Mouse (Mus musculus): ENCODE measurements around the gene Ldb1. TPM values are rescaled to one million over a fixed set of nuclear protein-coding genes. Genes with fewer than 3 reads are reported as not detected.

Gene Ldb1
- 140 and 157 TPM in 2 replicates for polyA plus RNA-seq (2015; fragmentation: Nextera tagmentation; extraction: Ambion mirVana)

DNA sequence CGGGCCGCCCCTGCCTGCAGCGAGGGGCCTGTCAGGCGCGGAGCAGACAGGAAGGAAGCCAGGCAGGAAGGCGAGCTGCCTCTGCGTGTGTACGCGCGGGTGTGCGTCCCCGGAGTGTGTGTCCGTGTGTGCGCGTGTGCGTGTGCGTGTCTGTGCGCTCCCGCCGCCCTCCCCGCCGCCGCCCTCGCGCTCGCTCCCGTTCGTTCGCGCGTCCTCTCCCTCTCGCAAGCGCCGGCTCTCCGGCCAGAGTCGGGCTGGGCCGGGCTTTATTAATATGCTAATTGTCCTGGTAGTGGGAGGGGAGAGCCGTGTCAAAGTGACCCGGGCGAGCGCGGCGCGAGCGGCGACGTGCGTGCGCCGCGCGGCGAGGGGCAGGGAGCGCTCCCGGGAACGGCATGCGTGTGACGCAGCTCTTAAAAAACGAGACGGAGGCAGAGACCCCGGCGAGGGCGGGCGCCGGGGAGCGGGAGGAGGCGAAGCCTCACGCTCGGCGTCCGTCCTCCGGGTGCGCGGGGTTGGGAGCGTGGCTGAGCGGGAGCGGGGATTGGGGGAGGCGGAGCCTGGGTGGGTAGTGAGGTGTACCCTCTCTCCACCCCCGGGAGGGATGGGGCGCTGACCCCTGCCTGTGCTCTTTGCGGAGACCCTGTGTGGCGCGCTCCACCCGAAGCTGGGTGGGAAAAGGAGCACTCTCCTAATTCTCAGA is at the start of gene Ldb1:
Gene Ldb1, minus strand, starts transcription at position 222 of the 703 bp plus-strand sequence.
- peak; percentile 77 for DNase-seq (ENCODE audit: low spot score)

DNA sequence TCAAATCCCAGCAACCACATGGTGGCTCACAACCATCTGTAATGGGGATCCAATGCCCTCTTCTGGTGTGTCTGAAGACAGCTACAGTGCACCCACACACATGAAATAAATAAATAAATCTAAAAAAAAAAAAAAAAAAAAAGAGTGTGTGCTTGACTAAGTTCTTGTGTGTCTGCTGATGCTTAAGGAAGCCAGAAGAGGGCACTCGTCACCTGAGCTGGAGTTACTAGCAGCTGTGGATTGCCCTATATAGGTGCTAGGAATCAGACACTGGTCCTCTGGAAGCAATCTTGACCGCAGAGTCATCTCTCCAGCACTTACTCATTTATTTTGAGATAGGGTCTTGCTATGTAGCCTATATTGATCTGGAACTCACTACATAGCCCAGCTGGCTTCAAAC is 49.1 kb upstream of the Ldb1 start:
- DNase-seq (ENCODE audit: low spot score): no peak

DNA sequence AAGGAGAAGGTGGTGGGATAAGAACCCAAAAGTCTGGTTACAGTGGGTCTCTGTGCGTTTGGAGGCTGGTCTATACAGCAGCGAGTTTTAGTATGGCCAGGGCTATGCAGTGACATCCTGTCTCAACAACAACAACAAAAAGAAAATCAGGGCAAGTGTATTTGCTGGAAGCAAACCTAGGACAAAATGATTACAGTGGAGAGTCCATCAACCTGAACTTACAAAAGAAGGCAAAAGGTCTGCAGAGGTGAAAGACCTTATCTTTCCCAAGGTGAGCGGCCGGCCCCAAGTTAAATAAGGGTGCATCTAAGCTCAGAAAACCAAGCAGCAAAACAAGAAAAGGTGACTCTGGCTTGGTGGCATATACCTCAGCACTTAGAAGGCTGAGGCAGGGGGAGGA is 46.6 kb upstream of the Ldb1 start:
- DNase-seq (ENCODE audit: low spot score): no peak

DNA sequence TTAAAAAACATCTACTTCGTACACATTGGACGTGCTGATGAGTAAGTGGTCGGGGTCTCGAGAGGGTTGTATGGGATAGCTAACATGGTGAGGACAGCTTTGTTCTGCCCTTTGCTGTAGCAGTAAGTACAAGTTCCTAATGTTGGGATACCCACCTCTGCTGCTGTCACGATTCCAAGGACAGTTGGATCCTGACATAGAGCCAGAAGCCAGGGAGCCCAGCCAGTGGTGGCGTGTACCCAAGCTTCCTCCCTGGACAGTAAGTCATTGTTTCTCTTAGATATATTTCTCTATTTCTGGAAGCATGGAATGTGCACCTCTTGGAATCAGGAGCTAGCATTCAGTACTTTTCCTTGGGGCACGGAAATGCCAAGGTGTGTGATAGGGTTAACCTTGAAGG is 42.9 kb upstream of the Ldb1 start:
- DNase-seq (ENCODE audit: low spot score): no peak

DNA sequence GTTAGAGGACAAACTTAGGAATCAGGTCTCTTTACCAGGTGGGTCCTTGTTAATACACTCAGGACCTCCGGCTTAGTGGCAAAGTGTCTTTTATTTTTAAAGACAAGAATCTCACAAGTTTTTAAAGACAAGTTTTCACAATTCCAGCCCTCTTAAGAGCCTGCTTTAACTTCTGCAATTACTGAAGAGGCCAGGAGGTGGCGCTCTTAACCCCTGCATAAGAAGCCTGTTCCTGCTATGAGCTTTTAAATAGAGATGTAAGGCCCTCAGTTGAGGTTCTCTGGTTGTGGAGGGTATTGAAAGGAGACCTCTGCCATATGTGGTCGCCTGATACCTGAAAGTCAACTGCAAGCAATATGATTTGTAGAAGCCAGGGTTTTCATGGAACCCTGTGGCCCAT is 41.3 kb upstream of the Ldb1 start:
- DNase-seq (ENCODE audit: low spot score): peak; percentile 76

DNA sequence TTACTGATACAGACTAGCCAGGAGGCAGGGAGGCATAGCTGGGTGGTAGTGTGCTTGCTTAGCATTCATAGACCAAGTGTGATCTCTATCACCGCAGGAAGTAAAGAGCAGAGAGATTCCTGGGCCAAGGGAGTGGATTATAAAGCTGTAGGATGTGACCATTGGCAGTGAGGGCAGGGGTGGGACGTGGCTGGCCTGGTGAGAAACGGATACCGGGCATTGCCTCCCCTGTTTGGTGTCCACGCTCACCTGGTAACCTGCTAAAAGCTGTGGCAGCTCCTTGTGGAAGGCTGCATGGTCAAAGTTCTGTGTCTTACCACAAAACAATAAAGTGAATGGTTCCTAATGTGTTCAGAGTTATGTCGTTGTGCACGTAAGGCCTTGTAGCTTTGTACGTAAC is 40.2 kb upstream of the Ldb1 start:
- DNase-seq (ENCODE audit: low spot score): no peak

DNA sequence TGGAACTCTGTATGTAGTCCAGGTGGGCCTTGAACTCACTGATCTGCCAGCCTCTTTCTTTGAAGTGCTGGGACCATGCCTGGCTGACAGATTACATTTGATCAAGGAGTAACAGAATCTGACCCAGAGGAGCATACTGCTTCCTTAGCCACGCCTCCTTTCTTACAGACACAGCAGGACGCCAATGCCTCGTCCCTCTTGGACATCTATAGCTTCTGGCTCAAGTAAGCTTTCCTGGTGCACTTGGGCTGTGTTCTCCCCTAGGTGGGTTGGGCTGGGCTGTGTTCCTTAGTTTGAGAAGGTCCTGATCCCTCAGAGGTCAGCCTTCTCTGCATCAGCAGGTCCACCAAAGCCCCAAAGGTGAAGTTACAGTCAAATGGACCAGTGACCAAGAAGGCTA is 33.5 kb upstream of the Ldb1 start:
- DNase-seq (ENCODE audit: low spot score): no peak

DNA sequence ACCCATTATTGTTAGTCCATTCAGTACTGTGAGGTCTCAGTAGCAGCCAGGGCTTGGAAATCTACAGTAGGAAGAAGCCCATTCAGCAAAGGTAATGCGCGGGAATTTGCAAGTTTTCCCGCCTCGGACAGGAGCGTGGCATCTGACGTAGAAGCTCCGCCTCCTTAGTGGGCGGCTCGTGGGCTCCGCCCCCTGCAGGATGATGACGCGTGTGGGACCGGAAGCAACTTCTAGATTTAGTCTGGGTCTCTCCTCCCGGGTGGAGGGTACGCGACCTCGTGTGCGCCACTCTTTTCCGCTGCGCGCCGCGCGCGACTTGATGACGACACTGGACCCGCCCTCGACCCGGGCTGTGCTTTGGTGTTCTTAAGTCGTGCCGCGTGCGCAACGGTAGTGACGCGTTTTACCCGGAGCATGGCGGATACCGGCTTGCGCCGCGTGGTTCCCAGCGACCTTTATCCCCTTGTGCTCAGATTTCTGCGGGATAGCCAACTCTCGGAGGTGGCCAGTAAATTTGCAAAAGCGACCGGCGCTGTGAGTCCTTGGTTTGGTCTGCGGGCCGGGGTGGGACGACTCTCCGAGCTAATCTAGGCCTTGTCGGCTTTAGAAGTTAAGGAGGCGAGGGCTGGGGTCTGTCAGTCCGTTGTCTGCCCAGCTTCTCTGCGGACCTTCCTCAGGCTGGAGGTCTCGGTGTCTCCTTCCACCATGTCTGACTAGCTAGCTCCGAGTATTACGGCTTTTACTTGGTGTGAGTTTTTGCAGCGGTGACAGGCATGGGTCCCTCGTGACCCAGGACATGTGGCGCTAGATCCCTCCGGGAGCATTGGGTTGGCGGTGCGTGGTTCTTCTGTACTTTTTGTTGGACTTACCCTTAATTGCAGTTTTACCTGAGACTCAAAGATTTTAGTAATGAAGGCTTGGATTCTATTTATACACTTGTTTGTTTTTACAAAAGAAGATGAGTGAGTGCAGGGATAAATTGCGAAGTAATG is 30.9 kb upstream of the Ldb1 start, which contains the start of gene Nolc1:
Gene Nolc1, plus strand, starts transcription at position 248 of the 992 bp plus-strand sequence.
- DNase-seq (ENCODE audit: low spot score): peak; percentile 100

DNA sequence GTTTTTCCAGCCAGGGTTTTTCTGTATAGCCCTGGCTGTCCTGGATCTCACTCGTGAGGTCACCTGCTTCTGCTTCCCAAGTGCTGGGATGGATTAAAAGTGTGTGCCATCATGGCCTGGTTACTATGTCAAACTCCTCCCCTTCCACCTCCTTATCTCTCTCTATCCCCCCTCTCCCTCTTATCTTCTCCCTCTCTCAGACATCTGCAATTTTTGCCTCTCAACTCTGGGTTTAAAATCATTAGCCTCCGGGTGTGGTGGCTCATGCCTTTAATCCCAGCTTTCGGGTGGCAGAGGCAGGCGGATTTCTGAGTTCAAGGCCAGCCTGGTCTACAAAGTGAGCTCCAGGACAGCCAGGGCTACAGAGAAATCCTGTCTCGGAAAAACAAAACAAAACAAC is 29.3 kb upstream of the Ldb1 start:
- no peak for DNase-seq (ENCODE audit: low spot score)

DNA sequence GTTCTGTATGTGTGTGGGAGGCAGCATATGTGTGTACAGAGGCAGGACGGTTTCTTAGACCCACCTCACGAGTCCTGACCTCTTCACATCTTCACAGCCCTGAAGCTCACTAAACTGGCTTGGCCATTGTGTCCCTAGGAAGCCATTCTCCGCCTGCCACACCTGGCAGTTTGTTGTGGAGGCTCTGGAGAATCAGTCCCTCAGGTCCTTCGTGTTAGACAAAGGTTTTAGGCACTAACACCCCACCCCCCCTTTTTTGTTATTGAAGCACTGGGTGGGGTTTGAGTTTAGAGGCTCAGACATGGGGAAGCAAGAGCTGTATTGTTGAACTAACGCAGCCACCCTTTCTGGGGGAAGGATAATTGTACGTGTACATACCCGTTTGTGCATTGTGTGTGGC is 28.3 kb upstream of the Ldb1 start:
- DNase-seq (ENCODE audit: low spot score): no peak

DNA sequence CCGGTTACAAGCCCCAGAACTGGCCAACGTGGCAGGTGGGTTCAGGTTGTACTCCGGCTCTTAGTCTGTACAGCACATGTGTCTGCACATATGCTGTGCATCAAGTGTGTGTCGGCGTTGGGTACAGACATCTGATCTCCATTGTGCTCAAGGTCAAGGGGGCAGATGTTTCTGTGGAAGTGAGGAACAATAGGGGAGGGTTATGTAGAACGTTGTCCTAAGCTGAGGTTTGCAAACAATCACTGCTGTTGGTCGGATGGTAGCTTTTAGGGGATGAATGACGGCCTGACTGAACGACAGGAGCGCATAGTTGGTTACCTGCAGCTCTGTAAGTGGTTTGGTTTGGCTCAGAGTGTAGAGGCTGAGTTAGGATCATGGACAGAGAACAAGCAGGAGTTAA is 23.0 kb upstream of the Ldb1 start:
- DNase-seq (ENCODE audit: low spot score): no peak

DNA sequence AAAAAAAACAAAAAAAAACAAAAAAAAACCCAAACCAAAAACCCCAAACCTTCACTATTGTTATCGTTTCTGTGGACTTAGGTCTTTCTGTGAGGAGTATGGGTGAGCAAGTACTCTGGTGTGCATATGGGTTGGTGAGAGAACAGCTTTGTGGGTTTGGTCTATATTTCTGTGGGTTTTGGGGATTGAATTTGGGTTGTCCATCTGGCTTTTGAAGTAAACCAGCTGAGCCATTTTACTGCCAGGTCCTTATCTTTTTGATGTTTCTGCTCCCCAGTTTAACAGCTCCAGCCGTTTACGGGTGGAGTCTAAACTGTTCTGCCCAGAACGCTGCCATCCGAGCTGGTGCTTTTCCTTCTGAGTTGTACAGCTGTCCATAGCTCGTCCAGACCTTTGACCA is 15.8 kb upstream of the Ldb1 start:
- DNase-seq (ENCODE audit: low spot score): no peak

DNA sequence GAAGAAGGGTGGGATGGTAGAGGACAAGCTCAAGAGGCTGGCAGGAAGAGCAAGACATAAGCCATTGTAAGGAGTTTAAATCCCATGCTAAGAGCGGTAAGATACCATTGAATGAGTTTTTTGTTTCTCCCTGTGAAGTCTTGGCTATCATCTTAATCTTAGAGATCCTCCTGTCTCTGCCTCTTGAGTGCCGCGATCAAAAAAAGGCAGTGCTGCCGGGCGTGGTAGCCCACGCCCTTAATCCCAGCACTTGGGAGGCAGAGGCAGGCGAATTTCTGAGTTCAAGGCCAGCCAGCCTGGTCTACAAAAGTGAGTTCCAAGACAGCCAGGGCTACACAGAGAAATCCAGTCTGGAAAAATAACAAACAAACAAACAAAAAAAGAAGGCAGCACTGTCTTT is 13.5 kb upstream of the Ldb1 start:
- no peak for DNase-seq (ENCODE audit: low spot score)

DNA sequence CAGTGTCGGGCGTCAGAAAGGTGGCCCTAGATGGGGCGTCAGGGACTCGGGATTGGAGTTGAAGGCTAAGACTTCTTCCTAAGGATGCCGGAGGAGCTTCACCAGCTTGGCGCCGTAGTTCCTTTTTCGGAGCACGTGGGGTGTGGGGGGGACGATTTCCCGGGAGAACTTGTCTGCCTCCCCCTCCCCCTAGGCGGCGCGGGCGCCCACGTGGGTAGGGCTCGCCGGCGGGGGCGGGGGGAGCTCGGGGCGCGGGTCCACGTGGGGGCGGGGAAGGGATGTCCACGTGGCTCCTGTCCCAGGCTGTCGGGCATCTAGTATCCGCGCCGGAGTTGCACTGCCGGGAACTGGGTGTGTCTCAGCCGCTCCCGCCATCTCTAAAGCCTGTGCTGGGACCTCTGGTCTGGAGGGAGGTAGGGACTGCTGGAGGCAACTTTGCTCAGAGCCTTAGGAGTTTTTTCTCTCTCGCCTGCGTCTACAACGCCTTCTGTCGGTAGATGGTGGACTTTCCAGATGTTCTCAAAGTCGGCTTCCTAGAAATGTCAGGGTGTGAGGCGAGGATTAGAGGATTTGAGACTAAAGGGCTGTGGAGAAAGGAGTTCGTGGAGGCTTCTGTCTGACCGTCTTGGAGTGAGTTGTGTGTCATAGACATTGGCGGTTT is 12.1 kb upstream of the Ldb1 start:
- DNase-seq (ENCODE audit: low spot score): peak; percentile 65

DNA sequence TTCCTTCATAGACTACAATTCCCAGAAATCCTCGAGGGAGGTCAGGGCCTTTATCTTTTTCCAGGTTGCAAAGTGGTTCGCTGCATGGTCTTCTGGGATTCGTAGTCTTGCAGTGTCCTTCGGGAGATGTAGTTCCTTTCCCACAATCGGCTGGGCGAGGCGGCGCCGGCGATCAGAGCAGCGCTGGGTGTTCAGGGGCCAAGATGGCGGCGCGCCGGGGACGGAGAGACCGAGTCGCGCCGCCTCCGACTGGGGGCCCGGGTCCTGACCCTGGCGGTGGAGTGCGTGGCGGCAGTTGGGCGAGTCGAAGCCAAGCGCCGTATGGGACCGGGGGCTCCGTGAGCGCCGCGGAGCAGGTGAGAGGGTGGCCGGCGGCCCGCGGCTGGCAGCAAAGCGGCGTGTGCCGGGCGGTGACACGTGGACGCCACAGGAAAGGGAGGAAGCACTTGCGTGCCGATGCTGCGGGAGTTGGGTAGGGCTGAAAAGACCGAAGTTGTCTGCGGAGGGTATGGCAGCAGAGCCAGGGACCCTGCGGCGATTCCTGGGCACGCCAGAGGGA is 11.5 kb upstream of the Ldb1 start:
- peak; percentile 94 for DNase-seq (ENCODE audit: low spot score)

DNA sequence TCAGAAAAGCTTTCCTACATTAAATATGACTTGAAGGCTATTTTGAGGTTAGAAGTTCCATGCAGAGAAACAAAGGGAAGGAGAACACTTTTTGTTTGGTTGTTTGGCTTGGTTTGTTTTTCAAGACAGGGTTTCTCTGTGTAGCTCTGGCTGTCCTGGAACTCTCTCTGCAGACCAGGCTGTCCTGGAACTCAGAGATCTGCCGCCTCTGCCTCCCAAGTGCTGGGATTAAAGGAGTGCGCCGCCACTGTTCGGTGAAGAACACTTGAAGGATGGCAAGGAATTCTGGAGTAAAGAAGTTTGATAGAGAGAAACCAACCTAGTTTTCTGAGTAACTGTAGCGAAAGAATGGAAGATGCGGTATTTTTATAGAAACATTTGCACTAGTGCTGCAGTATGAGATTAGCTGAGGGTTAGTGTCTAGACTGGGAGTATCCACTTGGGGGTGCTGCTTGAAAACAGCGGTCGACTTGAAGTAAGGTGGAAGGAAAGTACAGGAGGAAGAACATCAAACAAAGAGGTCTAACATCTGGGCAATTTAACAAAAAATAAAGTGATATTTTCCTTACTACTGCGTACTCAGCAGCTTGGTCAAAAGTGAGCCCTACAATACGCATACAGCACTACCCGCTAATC is 10.9 kb upstream of the Ldb1 start:
- DNase-seq (ENCODE audit: low spot score): no peak

DNA sequence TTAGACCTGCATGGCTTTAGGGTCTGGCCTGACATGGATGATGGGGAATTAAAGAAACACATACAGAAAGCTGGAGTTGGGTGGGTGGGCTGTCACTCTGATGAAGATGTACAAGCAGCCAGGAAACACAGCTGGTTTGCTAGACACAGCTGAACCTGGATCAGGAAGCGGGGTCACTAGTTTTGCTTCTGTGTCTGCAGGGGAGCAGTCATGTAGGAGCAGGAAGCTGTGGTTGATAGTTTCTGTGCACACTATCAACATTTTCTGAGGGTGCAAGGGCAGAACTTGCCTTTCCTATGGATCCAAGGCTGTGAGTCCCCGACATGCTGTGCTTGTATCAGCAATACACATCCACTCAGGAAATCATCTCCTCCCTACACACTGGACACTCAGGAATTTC is 5.4 kb upstream of the Ldb1 start:
- peak; percentile 76 for DNase-seq (ENCODE audit: low spot score)

DNA sequence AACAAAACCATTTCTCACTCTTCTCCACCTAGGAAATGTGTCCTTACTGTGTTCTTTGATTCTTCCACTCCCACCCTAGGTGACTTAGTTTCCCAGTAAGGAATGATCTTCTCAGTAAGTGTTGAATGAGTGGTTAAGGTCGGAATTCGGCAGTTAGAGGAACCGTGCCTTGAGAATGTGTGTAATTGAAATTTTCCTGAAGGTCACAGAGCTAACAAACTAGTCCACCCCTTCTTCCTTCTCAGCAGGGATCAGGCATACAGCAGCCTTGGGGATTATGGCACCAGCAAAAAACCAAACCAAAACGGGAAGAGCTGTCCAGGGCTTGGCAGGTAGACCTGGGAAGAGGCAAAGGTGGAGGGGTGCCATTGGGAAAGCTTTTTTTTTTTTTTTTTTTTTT is 4.1 kb upstream of the Ldb1 start:
- DNase-seq (ENCODE audit: low spot score): no peak

DNA sequence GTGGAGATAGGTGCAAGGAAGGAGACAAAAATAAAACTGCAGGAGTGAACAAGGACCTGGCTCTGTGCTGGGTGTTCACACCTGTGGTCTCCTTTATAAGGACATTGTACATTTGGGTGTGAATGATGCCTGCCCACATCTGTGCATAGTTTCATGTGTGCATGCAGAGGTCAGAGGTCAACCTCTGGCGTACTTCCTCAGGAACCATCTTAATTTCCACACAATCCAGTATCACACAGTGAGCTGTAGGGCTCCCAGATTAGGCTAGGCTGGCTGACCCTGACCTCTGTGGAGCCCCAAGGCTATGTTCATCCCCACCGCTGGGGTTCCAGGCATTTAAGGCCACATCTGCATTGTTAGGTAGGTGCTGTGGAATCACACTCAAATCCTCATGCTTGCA is 2.4 kb upstream of the Ldb1 start:
- DNase-seq (ENCODE audit: low spot score): no peak

DNA sequence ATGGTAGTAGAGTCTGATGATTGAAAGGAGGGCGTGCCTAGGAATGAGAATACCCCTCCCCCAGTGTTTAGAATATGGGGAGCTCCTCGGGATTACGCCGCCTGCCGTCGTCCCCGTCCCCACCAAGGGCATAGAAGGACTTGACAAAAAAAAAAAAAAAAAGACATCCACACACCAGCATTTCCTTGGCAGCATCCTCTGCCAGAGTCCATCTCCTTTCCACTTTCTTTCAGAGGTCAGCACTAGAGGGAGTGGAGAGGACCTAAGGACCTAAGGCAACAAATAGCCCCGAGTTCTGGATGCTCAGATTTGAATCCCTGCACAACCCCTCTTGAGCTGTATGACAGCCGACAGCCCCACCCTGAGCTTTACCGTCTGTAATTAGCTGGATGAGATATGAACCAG is 1.6 kb upstream of the Ldb1 start:
- no peak for DNase-seq (ENCODE audit: low spot score)

DNA sequence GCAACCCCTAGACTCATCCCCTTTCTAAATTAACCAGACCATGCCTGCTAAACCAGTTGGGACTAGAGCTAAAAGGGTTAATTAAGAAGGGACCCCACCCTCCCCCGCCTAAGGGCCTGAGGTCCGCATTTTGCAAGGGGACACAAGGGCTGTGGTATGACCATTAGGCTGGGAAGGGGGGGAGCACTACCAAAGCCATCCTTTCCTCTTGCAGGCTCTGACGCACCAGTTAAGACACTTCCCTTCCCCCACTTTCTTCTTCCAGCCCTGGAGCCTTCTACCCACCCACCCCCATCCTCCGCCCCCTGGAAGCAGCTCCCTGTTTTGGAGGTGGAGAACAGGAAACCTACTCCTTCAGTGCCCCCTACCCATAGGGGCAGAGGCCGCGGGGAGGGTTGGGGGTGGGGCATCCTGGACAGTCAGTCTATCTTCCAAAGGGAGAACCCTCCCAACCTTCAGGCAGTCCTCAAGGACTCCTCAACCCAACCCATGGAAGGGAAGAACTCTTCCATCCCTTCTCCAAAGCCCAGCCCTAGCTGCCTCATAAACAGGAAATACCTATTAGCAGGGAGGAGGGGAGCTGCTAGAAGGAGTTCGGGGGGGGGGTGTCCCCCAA is 790 bp upstream of the Ldb1 start:
- no peak for DNase-seq (ENCODE audit: low spot score)

Measured in thymus, postnatal 0 days (tissue).